Mouse (Mus musculus): ENCODE results near the gene Pde4c. TPM values are rescaled to one million over a fixed set of nuclear protein-coding genes. Genes with fewer than 3 reads are reported as not detected.

Pde4c gene
- total and polyA plus RNA-seq, 3 experiments = 0.65 to 3.0 TPM; not detected in 1

DNA sequence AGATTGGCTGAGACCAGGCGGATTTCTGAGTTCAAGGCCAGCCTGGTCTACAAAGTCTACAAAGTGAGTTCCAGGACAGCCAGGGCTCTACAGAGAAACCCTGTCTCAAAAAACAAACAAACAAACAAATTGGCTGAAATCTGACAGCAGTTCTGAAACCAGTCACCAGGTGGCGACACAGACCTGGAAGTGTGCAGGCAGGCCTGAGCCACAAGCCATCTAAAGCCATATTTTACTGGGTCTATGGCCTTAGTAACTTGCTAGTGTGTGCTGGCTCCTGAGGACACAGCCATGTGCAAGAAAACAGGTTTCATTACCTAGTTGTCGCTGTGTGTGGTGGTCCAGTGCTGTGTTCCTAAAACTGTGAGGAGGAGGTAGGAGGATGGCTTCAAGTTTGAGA lies 2.8 kb upstream of the Pde4c start (continued):
- TF ChIP-seq ELF1 (IDR thresholded peaks at IDR 0.05; ENCODE audit: low read depth, low read length) = peak; percentile 9; the same call in 1 of the 2 replicates

DNA sequence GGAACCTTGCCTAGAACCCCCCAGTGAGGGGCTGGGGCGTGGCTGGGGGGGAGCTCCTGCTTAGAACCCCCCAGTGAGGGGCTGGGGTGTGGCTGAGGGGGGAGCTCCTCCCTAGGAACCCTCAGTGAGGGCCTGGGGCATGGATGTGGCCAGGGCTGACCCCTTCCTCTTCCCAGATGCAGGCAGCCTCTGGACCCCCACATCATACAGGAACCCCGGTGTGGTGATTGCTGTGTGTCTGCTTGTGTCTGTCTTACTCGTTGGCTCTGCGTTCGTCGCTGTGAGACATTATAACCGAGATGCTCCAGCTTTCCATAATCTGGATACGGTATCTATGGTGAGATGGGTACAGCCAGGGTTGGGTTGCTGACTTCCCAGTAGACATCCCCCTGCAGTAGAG lies 1.9 kb upstream of the Pde4c start:
- no peak for DNase-seq (ENCODE audit: low read depth, low spot score)
- no peak overlapping the region for H3K4me3 ChIP-seq (ENCODE audit: control insufficient read depth in 1 of 2, insufficient read depth in 1 of 2, low read depth in 2 of 2, low read length in 2 of 2)
- no peaks in the 10 kb centered on the region for H3K36me3 ChIP-seq (ENCODE audit: control insufficient read depth in 1 of 2, insufficient read depth in 2 of 2, low read length in 2 of 2)
- H3K79me2 ChIP-seq (ENCODE audit: control insufficient read depth, insufficient read depth, low read length, poor library complexity) = no peaks in the 10 kb centered on the region
- H3K4me1 ChIP-seq (ENCODE audit: control insufficient read depth in 1 of 2, insufficient read depth in 2 of 2, low read length in 2 of 2) = no peaks in the 10 kb centered on the region
- no peak overlapping the region for H3K27ac ChIP-seq (ENCODE audit: control insufficient read depth, low read depth, low read length)
- H3K9me3 ChIP-seq (replicated peaks; ENCODE audit: insufficient read depth, low read length) = no peaks in the 10 kb centered on the region
- TF ChIP-seq KAT2A (conservative IDR thresholded peaks at IDR 0.05; ENCODE audit: low read depth, low read length) = no peak
- no peak for TF ChIP-seq USF1 (IDR thresholded peaks at IDR 0.05; ENCODE audit: low read depth, low read length)
- TF ChIP-seq POLR2AphosphoS2 (IDR thresholded peaks at IDR 0.05; ENCODE audit: low read length) = no peak
- no peak for TF ChIP-seq HCFC1 (IDR thresholded peaks at IDR 0.05; ENCODE audit: low read depth, low read length)
- TF ChIP-seq SMC3 (IDR thresholded peaks at IDR 0.05; ENCODE audit: low read depth, low read length) = no peak
- TF ChIP-seq UBTF (IDR thresholded peaks at IDR 0.05; ENCODE audit: borderline replicate concordance, insufficient read depth, low read depth, low read length) = no peak
- TF ChIP-seq NELFE (IDR thresholded peaks at IDR 0.05; ENCODE audit: low read depth, low read length) = no peak
- no peak for TF ChIP-seq EP300 (IDR thresholded peaks at IDR 0.05; ENCODE audit: low read depth in 1 of 2, low read length in 2 of 2)
- no peak for TF ChIP-seq RCOR1 (IDR thresholded peaks at IDR 0.05; ENCODE audit: low read depth, low read length)
- TF ChIP-seq POLR2A (IDR thresholded peaks at IDR 0.05; ENCODE audit: control insufficient read depth in 1 of 2, insufficient read depth in 1 of 2, low read depth in 1 of 2, low read length in 2 of 2, poor library complexity in 1 of 2) = no peak
- TF ChIP-seq MXI1 (IDR thresholded peaks at IDR 0.05; ENCODE audit: low read depth, low read length) = no peak
- no peak for TF ChIP-seq GABPA (IDR thresholded peaks at IDR 0.05; ENCODE audit: low read depth, low read length)
- no peak for TF ChIP-seq RAD21 (IDR thresholded peaks at IDR 0.05; ENCODE audit: low read depth, low read length)
- no peak for TF ChIP-seq ETS1 (IDR thresholded peaks at IDR 0.05; ENCODE audit: low read depth, low read length)
- no peak overlapping the region for H3K9ac ChIP-seq (ENCODE audit: control insufficient read depth, low read depth, low read length, poor library complexity, severe bottlenecking)
- no peaks in the 10 kb centered on the region; a peak in 2 of 4 replicates for H3K27me3 ChIP-seq (ENCODE audit: control insufficient read depth in 1 of 2, insufficient read depth in 2 of 2, low read length in 2 of 2)

DNA sequence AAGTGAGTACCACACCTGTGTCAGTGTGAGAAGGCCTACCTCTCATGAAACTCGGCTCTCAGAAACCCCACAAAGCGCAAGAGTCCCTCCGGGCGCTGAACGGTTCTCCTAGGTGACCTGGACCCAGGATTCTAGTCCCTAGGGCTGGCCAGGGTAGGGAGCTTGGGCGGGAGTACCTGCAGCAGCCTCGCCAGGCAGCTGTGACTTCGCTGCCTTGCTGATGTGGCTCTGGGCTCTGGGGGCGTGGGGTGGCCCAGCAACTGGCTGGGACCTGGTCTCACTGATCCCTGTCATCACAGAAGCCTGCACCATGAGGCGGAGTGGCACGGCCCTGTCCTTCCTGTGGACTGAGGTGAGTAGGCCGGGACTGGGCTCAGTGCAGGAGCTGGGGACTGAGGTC lies 696 bp downstream of the Pde4c start:
- H3K4me1 ChIP-seq (ENCODE audit: control insufficient read depth in 1 of 2, insufficient read depth in 2 of 2, low read length in 2 of 2) = no peaks in the 10 kb centered on the region
- H3K27me3 ChIP-seq (ENCODE audit: control insufficient read depth in 1 of 2, insufficient read depth in 2 of 2, low read length in 2 of 2) = no peaks in the 10 kb centered on the region; a peak in 3 of 4 replicates
- TF ChIP-seq CHD1 (IDR thresholded peaks at IDR 0.05; ENCODE audit: low read depth, low read length) (no peak), EP300 (IDR thresholded peaks at IDR 0.05; ENCODE audit: low read depth in 1 of 2, low read length in 2 of 2) (no peak), E2F4 (IDR thresholded peaks at IDR 0.05; ENCODE audit: borderline replicate concordance, low read depth, low read length) (no peak), GABPA (IDR thresholded peaks at IDR 0.05; ENCODE audit: low read depth, low read length) (no peak), MAX (IDR thresholded peaks at IDR 0.05; ENCODE audit: low read length) (no peak), RAD21 (IDR thresholded peaks at IDR 0.05; ENCODE audit: low read depth, low read length) (no peak), MYB (IDR thresholded peaks at IDR 0.05; ENCODE audit: low read depth, low read length) (no peak), TAL1 (IDR thresholded peaks at IDR 0.05; ENCODE audit: low read length) (no peak)
- no peak overlapping the region for H3K9ac ChIP-seq (ENCODE audit: control insufficient read depth, low read depth, low read length, poor library complexity, severe bottlenecking)
- no peaks in the 10 kb centered on the region for H3K36me3 ChIP-seq (ENCODE audit: control insufficient read depth in 1 of 2, insufficient read depth in 2 of 2, low read length in 2 of 2)
- H3K27ac ChIP-seq (ENCODE audit: control insufficient read depth, low read depth, low read length) = no peak overlapping the region
- no peaks in the 10 kb centered on the region for H3K79me2 ChIP-seq (ENCODE audit: control insufficient read depth, insufficient read depth, low read length, poor library complexity)
- H3K9me3 ChIP-seq (replicated peaks; ENCODE audit: insufficient read depth, low read length) = no peaks in the 10 kb centered on the region
- DNase-seq (ENCODE audit: low read depth, low spot score) = no peak
- H3K4me3 ChIP-seq (ENCODE audit: control insufficient read depth in 1 of 2, insufficient read depth in 1 of 2, low read depth in 2 of 2, low read length in 2 of 2) = no peak overlapping the region
